Mouse (Mus musculus) ES-Bruce4 (cell line): Measurements from ENCODE around the gene Tex26.

Experiments used
- CTCF ChIP-seq: IDR thresholded peaks from one replicate; pipeline ENCODE4 v1.8.1; 2011; ENCODE audit warnings: low read depth, low read length
- EP300 ChIP-seq: IDR thresholded peaks from 2 replicates; pipeline ENCODE4 v1.6.1; 2011; ENCODE audit warnings: low read depth, low read length; ENCODE audit not compliant: insufficient read depth
- POLR2A ChIP-seq: IDR thresholded peaks from one replicate; pipeline ENCODE4 v1.8.1; 2011; ENCODE audit warnings: low read length; ENCODE audit not compliant: insufficient read depth

DNA sequence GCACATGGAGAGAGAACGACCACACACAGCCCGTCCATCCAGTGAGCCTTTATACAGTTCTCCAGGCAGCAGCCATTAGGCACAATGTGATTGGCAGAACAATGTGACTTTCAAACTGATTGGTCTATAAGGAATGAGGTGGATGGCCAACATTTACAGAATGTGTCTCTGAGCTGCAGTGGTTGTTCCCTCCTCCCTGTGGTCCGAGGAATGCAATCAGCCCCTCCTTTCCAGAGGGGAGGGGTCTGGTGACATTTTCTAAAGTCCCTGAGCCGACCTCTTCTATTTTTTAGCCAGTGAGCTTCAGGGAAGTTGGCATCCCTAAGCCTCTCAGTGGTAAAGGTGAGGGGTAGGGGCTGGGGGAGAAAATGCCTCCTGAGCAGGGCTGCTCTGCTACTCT lies 60.5 kb downstream of the Tex26 start:
- no peak for TF ChIP-seq POLR2A
- TF ChIP-seq CTCF: no peak
- TF ChIP-seq EP300: no peak
